Mouse (Mus musculus) hindbrain, embryonic 15.5 days (tissue): ENCODE results near the gene Socs1. TPM values are rescaled to one million over a fixed set of nuclear protein-coding genes. Genes with fewer than 3 reads are reported as not detected.
"Not testable (repeated sequence)": the region's sequence is repeated elsewhere in the genome, so short reads cannot be mapped to it uniquely, and the experiment has no call there.

Source experiments
- ATAC-seq: fragments of 200-750 bp; cut with Nextera tagmentation; 2 replicates; pipeline ENCODE4 v1.8.0; 2017; ENCODE audit warnings: low read depth, moderate number of reproducible peaks, moderate TSS enrichment; ENCODE audit not compliant: low FRiP score
- H3K27ac ChIP-seq: fragments of 300-500 bp; sonication (generic); replicated peaks from 2 replicates; pipeline ENCODE4 v1.5.1; 2015; ENCODE audit warnings: mild to moderate bottlenecking, inconsistent platforms
- H3K27me3 ChIP-seq: fragments of 300-500 bp; sonication (generic); 2 replicates; pipeline ENCODE4 v1.6.1; 2015; ENCODE audit warnings: control low read depth, inconsistent platforms
- H3K36me3 ChIP-seq: fragments of 300-500 bp; sonication (generic); 2 replicates; pipeline ENCODE4 v1.6.1; 2015; ENCODE audit warnings: control low read depth, inconsistent platforms
- H3K4me1 ChIP-seq: fragments of 300-500 bp; sonication (generic); replicated peaks from 2 replicates; pipeline ENCODE4 v1.6.1; 2015; ENCODE audit warnings: control low read depth, inconsistent platforms
- H3K4me2 ChIP-seq: fragments of 300-500 bp; sonication (generic); 2 replicates; pipeline ENCODE4 v1.6.1; 2015; ENCODE audit warnings: moderate library complexity, mild to moderate bottlenecking, inconsistent platforms
- H3K4me3 ChIP-seq: fragments of 300-500 bp; sonication (generic); 2 replicates; pipeline ENCODE4 v1.5.1; 2015; ENCODE audit warnings: mild to moderate bottlenecking, inconsistent platforms
- H3K9ac ChIP-seq: fragments of 300-500 bp; sonication (generic); 2 replicates; pipeline ENCODE4 v1.6.1; 2015; ENCODE audit warnings: inconsistent platforms
- H3K9me3 ChIP-seq: fragments of 300-500 bp; sonication (generic); 2 replicates; pipeline ENCODE4 v1.6.1; 2016; ENCODE audit warnings: control low read depth, inconsistent platforms
- WGBS: fragments of 180-500 bp; shearing (Covaris S2); methylation state at CpG from one replicate; pipeline ENCODE4 v1.1.7; 2015; 5-methylcytosine and 5-hydroxymethylcytosine counted together
- polyA plus RNA-seq: library from polyadenylated mRNA; unstranded; fragments of >200 nt; fragmentation: Nextera tagmentation; extraction: Ambion mirVana; gene quantifications from 2 replicates; pipeline ENCODE4 v1.2.1, GENCODE M21; 2015

Gene Socs1
- polyA plus RNA-seq, 1 experiment from 2014 or later, result 5.4 TPM

- Histone ChIP-seq H3K36me3 (no peaks in the 10 kb centered on the region), H3K27ac (no peak within 1 kb of the TSS), H3K4me2 (no peak within 1 kb of the TSS), H3K4me3 (no peak within 1 kb of the TSS), H3K4me1 (no peaks in the 10 kb centered on the region), H3K9ac (no peak within 1 kb of the TSS), H3K9me3 (no peaks in the 10 kb centered on the region), H3K27me3 (no peaks in the 10 kb centered on the region)
- 87% methylated on average over 2 of the region's 2 CpGs for WGBS
- ATAC-seq, result no peak
Observed at GRCm38 (mm10) chr16:10812865-10813371, 27.6 kb upstream of the Socs1 start, which contains the start of gene Gm11172. TSS of gene Gm11172 (plus strand) at chr16:10812915.

- Histone ChIP-seq H3K9ac (no peak overlapping the region), H3K9me3 (no peaks in the 10 kb centered on the region), H3K4me3 (no peak overlapping the region), H3K27me3 (no peaks in the 10 kb centered on the region), H3K27ac (no peak overlapping the region), H3K36me3 (no peaks in the 10 kb centered on the region), H3K4me1 (no peaks in the 10 kb centered on the region), H3K4me2 (no peak overlapping the region)
- ATAC-seq, result no peak
- WGBS, result 100% methylated on average over 1 of the region's 1 CpGs
Observed at GRCm38 (mm10) chr16:10810376-10810775, 25.0 kb upstream of the Socs1 start.

- Histone ChIP-seq H3K27ac (no peak within 1 kb of the TSS), H3K4me3 (no peak within 1 kb of the TSS), H3K9me3 (no peaks in the 10 kb centered on the region), H3K27me3 (no peaks in the 10 kb centered on the region), H3K4me2 (no peak within 1 kb of the TSS), H3K4me1 (no peaks in the 10 kb centered on the region), H3K36me3 (no peaks in the 10 kb centered on the region), H3K9ac (no peak within 1 kb of the TSS)
- ATAC-seq, result no peak
- WGBS, result 80% methylated on average over 10 of the region's 10 CpGs
Observed at GRCm38 (mm10) chr16:10805789-10806527, 20.6 kb upstream of the Socs1 start, which contains the start of gene Prm1. TSS of gene Prm1 (minus strand) at chr16:10805839.

DNA sequence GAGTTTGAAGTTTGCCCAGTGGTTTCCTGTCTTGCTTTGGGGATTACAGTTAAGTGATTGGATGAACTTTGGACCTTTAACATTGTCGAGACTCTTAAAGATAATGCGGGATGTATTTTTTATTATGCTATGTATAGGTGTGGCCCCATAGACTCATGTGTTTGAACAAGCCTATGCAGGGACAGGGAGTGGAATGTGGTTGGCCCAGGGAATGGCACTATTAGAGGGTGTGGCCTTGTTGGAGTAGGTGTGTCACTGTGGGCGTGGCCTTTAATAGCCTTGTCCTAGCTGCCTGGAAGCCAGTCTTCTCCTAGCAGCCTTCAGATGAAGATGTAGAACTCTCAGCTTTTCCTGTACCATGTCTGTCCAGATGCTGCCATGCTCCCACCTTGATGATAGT, 17.1 kb upstream of the Socs1 start:
- H3K4me1 ChIP-seq, H3K36me3 ChIP-seq, H3K27me3 ChIP-seq, ATAC-seq, H3K9ac ChIP-seq, H3K4me3 ChIP-seq, H3K27ac ChIP-seq, H3K4me2 ChIP-seq, H3K9me3 ChIP-seq: not testable (repeated sequence)
- WGBS, result 94% methylated on average over 3 of the region's 3 CpGs

- 78% methylated on average over 6 of the region's 6 CpGs for WGBS
- Histone ChIP-seq H3K9me3 (no peaks in the 10 kb centered on the region), H3K9ac (no peak within 1 kb of the TSS), H3K27me3 (0 out of 2 replicates have a peak, but pooled peaks cover 5% of the 10 kb centered on the region), H3K4me3 (no peak within 1 kb of the TSS), H3K36me3 (no peaks in the 10 kb centered on the region), H3K27ac (no peak within 1 kb of the TSS), H3K4me1 (no peaks in the 10 kb centered on the region), H3K4me2 (no peak within 1 kb of the TSS)
- no peak for ATAC-seq
Observed at GRCm38 (mm10) chr16:10796034-10796433, 10.7 kb upstream of the Socs1 start, which contains the start of gene Prm2. TSS of gene Prm2 (minus strand) at chr16:10796134.

GRCm38 (mm10) chr16:10790702-10791101, 5.4 kb upstream of the Socs1 start, which contains the start of gene Prm3:
TSS of gene Prm3 (minus strand) at chr16:10790914.
- WGBS, result 74% methylated on average over 9 of the region's 9 CpGs
- H3K4me3 ChIP-seq, result no peak within 1 kb of the TSS
- no peaks in the 10 kb centered on the region for H3K9me3 ChIP-seq
- peaks cover 6% of the 10 kb centered on the region for H3K4me1 ChIP-seq
- no peak for ATAC-seq
- H3K27me3 ChIP-seq, result 0 out of 2 replicates have a peak, but pooled peaks cover 2% of the 10 kb centered on the region
- no peak within 1 kb of the TSS for H3K9ac ChIP-seq
- no peaks in the 10 kb centered on the region for H3K36me3 ChIP-seq
- H3K4me2 ChIP-seq, result no peak within 1 kb of the TSS
- no peak within 1 kb of the TSS for H3K27ac ChIP-seq

DNA sequence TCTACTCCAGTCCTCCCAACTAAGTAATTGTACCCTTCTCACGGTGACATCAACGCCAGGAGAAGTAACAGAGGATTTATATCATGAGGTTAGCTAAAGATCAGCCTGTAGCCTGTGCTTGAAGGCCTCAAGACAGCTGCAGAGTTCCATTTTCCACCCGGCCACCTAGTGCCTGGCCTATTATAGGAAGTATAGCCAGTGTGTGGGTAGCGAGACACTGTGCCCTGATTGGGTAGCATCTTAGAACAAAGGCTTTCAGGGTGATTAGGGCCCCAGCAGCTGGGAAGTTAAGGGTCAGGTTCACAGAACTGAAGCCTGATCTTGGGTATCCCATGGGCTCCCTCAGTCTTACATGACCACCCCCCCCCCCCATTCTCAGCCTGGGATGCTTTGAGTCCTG, 3.5 kb upstream of the Socs1 start:
- H3K9ac ChIP-seq, result no peak overlapping the region

DNA sequence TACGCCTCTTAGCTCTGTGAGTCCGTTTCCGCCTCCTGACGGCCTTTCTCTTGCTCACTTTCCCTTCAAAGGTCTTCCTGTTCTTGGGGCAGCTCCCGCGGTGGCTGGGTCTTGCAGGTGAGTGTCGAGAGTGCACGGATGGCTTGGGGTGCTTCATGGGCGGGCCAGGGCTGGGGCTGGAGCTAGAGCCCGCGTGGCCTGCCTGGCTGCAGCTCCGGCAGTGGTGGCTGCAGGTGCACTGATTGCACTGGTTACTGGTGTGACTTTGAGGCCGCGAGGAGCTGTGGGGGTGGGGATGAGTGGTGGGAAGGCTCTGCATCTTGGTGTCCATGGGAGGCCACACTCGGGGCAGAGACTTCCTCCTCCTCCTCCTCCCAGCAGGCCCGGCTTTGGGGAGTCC, 2.9 kb upstream of the Socs1 start, which contains the start of gene Tnp2:
Gene Tnp2, minus strand, starts transcription at position 390 of the 400 bp plus-strand sequence.
- ATAC-seq, result no peak
- H3K9me3 ChIP-seq, result no peaks in the 10 kb centered on the region
- WGBS, result 58% methylated on average over 16 of the region's 16 CpGs
- peaks cover 18% of the 10 kb centered on the region for H3K4me1 ChIP-seq
- H3K9ac ChIP-seq, result no peak within 1 kb of the TSS
- no peak within 1 kb of the TSS for H3K27ac ChIP-seq
- no peak within 1 kb of the TSS for H3K4me3 ChIP-seq
- no peaks in the 10 kb centered on the region for H3K27me3 ChIP-seq
- H3K36me3 ChIP-seq, result no peaks in the 10 kb centered on the region
- H3K4me2 ChIP-seq, result no peak within 1 kb of the TSS

More for the DNA sequence above, 3.5 kb upstream of the Socs1 start:
- H3K4me3 ChIP-seq, result no peak overlapping the region
- H3K36me3 ChIP-seq, result no peaks in the 10 kb centered on the region
- H3K4me1 ChIP-seq, result peaks cover 14% of the 10 kb centered on the region
- no peak for ATAC-seq
- no peaks in the 10 kb centered on the region for H3K9me3 ChIP-seq
- H3K27ac ChIP-seq, result no peak overlapping the region
- H3K27me3 ChIP-seq, result no peaks in the 10 kb centered on the region
- 68% methylated on average over 4 of the region's 4 CpGs for WGBS
- H3K4me2 ChIP-seq, result no peak overlapping the region

GRCm38 (mm10) chr16:10787548-10788058, 2.3 kb upstream of the Socs1 start:
- ATAC-seq, result no peak
- Histone ChIP-seq H3K4me2 (no peak overlapping the region), H3K9me3 (no peaks in the 10 kb centered on the region), H3K27ac (no peak overlapping the region), H3K27me3 (no peaks in the 10 kb centered on the region), H3K36me3 (no peaks in the 10 kb centered on the region), H3K4me3 (no peak overlapping the region), H3K9ac (no peak overlapping the region), H3K4me1 (peaks cover 24% of the 10 kb centered on the region)
- WGBS, result 78% methylated on average over 7 of the region's 7 CpGs

GRCm38 (mm10) chr16:10786782-10787547, 1.6 kb upstream of the Socs1 start:
- 61% methylated on average over 4 of the region's 4 CpGs for WGBS
- H3K4me1 ChIP-seq, result peaks cover 28% of the 10 kb centered on the region
- H3K27me3 ChIP-seq, result no peaks in the 10 kb centered on the region
- no peak for ATAC-seq
- no peaks in the 10 kb centered on the region for H3K9me3 ChIP-seq
- H3K36me3 ChIP-seq, result no peaks in the 10 kb centered on the region
- H3K4me3 ChIP-seq, result no peak overlapping the region
- peak overlapping the region; percentile 90; the same call in 1 of the 2 replicates for H3K4me2 ChIP-seq
- 0 out of 2 replicates have a peak overlapping the region, but pooled peaks have one; percentile 7 for H3K27ac ChIP-seq
- H3K9ac ChIP-seq, result no peak overlapping the region

GRCm38 (mm10) chr16:10786288-10786687, 952 bp upstream of the Socs1 start:
- 1% methylated on average over 9 of the region's 9 CpGs for WGBS
- peak; percentile 32 for ATAC-seq

More at GRCm38 (mm10) chr16:10786288-10786687, 952 bp upstream of the Socs1 start:
- H3K36me3 ChIP-seq, result no peaks in the 10 kb centered on the region
- H3K9me3 ChIP-seq, result no peaks in the 10 kb centered on the region
- peak overlapping the region; percentile 90 for H3K4me2 ChIP-seq
- H3K4me1 ChIP-seq, result peaks cover 28% of the 10 kb centered on the region
- peak overlapping the region; percentile 95 for H3K27ac ChIP-seq
- no peaks in the 10 kb centered on the region for H3K27me3 ChIP-seq
- peak overlapping the region; percentile 51 for H3K9ac ChIP-seq
- peak overlapping the region; percentile 70 for H3K4me3 ChIP-seq
